Mouse (Mus musculus) myocyte (in vitro differentiated cells): ENCODE results near the gene Npepl1.

Source experiments
- MYOG ChIP-seq, 3 experiments: IDR thresholded peaks; one replicate each; pipeline ENCODE4 v1.6.1; 2011; ENCODE audit warnings: control low read depth in 2 of 3, low read depth in 2 of 3, mild to moderate bottlenecking in 2 of 3; ENCODE audit not compliant: insufficient read length in 2 of 3, control insufficient read depth in 1 of 3, insufficient read depth in 1 of 3
- POLR2A ChIP-seq: IDR thresholded peaks from one replicate; pipeline ENCODE4 v1.6.1; 2011; ENCODE audit warnings: low read depth, mild to moderate bottlenecking, control low read depth, moderate library complexity; ENCODE audit not compliant: insufficient read length
- POLR2AphosphoS2 ChIP-seq: IDR thresholded peaks from one replicate; pipeline ENCODE4 v1.6.1; 2011; ENCODE audit warnings: low read depth, control low read depth; ENCODE audit not compliant: insufficient read length
- TCF3 ChIP-seq: IDR thresholded peaks from one replicate; pipeline ENCODE4 v1.6.1; 2011; ENCODE audit warnings: low read depth, control low read depth; ENCODE audit not compliant: insufficient read length
- USF1 ChIP-seq: IDR thresholded peaks from one replicate; pipeline ENCODE4 v1.6.1; 2011; ENCODE audit warnings: low read depth, mild to moderate bottlenecking, control low read depth, moderate library complexity

- TF ChIP-seq POLR2AphosphoS2 (no peak), USF1 (no peak), MYOG (IDR thresholded peaks at IDR 0.05; ENCODE audit: control insufficient read depth in 1 of 3, insufficient read depth in 1 of 3, insufficient read length in 2 of 3, low read depth in 2 of 3) (no peak), POLR2A (no peak), TCF3 (no peak)
Observed at GRCm38 (mm10) chr2:174116929-174117328, 6.8 kb downstream of the Npepl1 start.
